Mouse (Mus musculus): Measurements from ENCODE around the gene Zfp658. TPM values are rescaled to one million over a fixed set of nuclear protein-coding genes. Genes with fewer than 3 reads are reported as not detected.

Gene Zfp658
- total and polyA plus RNA-seq, 3 experiments: 0.25 to 1.2 (median 1.1) TPM

- Histone ChIP-seq H3K4me3 (ENCODE audit: low read depth, low read length) (no peak overlapping the region), H3K4me1 (ENCODE audit: insufficient read depth, low read depth, low read length) (peaks cover 12% of the 10 kb centered on the region), H3K27me3 (ENCODE audit: insufficient read depth, low read length) (no peaks in the 10 kb centered on the region), H3K9me3 (replicated peaks) (no peaks in the 10 kb centered on the region), H3K36me3 (replicated peaks) (peaks cover 13% of the 10 kb centered on the region)
- TF ChIP-seq POLR2AphosphoS5 (IDR thresholded peaks at IDR 0.05; ENCODE audit: insufficient replicate concordance, low read depth, low read length) (no peak), TAL1 (conservative IDR thresholded peaks at IDR 0.05; ENCODE audit: low read depth, low read length) (no peak), GATA1 (IDR thresholded peaks at IDR 0.05; ENCODE audit: borderline replicate concordance, low read length) (no peak), GATA2 (IDR thresholded peaks at IDR 0.05; ENCODE audit: borderline replicate concordance, low read depth, low read length) (no peak), CTCF (IDR thresholded peaks at IDR 0.05; ENCODE audit: low read depth, low read length) (no peak)
- ATAC-seq (ENCODE audit: extremely low read depth, insufficient number of reproducible peaks, low FRiP score, poor library complexity, severe bottlenecking): no peak
- no peak for DNase-seq (ENCODE audit: low spot score)
Observed at GRCm38 (mm10) chr7:43563300-43563699, 1.2 kb downstream of the Zfp658 start.

GRCm38 (mm10) chr7:43571216-43571615 is 9.2 kb downstream of the Zfp658 start:
- no peak for DNase-seq (ENCODE audit: low spot score)
- ATAC-seq (ENCODE audit: extremely low read depth, insufficient number of reproducible peaks, low FRiP score, poor library complexity, severe bottlenecking): no peak
- no peaks in the 10 kb centered on the region for H3K9me3 ChIP-seq (replicated peaks)
- H3K4me1 ChIP-seq (ENCODE audit: insufficient read depth, low read depth, low read length): no peaks in the 10 kb centered on the region
- H3K36me3 ChIP-seq (replicated peaks): peaks cover 33% of the 10 kb centered on the region
- no peak for TF ChIP-seq TAL1 (conservative IDR thresholded peaks at IDR 0.05; ENCODE audit: low read depth, low read length)
- no peak for TF ChIP-seq GATA2 (IDR thresholded peaks at IDR 0.05; ENCODE audit: borderline replicate concordance, low read depth, low read length)
- TF ChIP-seq CTCF (IDR thresholded peaks at IDR 0.05; ENCODE audit: low read depth, low read length): no peak
- TF ChIP-seq GATA1 (IDR thresholded peaks at IDR 0.05; ENCODE audit: borderline replicate concordance, low read length): no peak
- no peak for TF ChIP-seq POLR2AphosphoS5 (IDR thresholded peaks at IDR 0.05; ENCODE audit: insufficient replicate concordance, low read depth, low read length)
- H3K4me3 ChIP-seq (ENCODE audit: low read depth, low read length): no peak overlapping the region
- no peaks in the 10 kb centered on the region for H3K27me3 ChIP-seq (ENCODE audit: insufficient read depth, low read length)

GRCm38 (mm10) chr7:43579440-43580171 is 17.6 kb downstream of the Zfp658 start, which contains the start of gene Zfp719:
TSS of gene Zfp719 (plus strand) at chr7:43579610.
- ATAC-seq (ENCODE audit: extremely low read depth, insufficient number of reproducible peaks, low FRiP score, poor library complexity, severe bottlenecking) (peak; percentile 90), DNase-seq (ENCODE audit: low spot score) (peak; percentile 40)

DNA sequence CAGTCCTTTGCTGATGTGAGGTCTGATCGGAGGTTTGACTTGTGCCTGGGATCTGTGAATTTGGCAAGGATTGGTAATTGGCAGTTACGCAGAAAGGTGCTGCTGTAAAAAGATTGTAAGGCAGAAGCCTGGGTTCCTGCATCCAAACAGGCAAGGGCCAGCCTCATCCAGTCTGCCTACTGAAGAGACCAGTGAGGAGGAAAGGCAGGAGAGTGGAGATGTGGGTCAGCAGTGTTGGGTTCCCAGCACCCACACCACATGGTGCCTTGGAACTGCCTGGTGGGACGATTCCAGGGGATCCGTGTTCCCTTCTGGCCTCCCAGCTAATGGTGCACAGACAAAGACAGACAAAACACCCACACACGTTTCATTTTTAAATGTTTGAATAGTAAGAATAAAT is 18.5 kb downstream of the Zfp658 start:
- H3K36me3 ChIP-seq (replicated peaks): peaks cover 20% of the 10 kb centered on the region
- TF ChIP-seq CTCF (IDR thresholded peaks at IDR 0.05; ENCODE audit: low read depth, low read length) (no peak), TAL1 (conservative IDR thresholded peaks at IDR 0.05; ENCODE audit: low read depth, low read length) (no peak), POLR2AphosphoS5 (IDR thresholded peaks at IDR 0.05; ENCODE audit: insufficient replicate concordance, low read depth, low read length) (no peak), GATA1 (IDR thresholded peaks at IDR 0.05; ENCODE audit: borderline replicate concordance, low read length) (no peak), GATA2 (IDR thresholded peaks at IDR 0.05; ENCODE audit: borderline replicate concordance, low read depth, low read length) (no peak)
- H3K27me3 ChIP-seq (ENCODE audit: insufficient read depth, low read length): no peaks in the 10 kb centered on the region
- H3K4me1 ChIP-seq (ENCODE audit: insufficient read depth, low read depth, low read length): peaks cover 10% of the 10 kb centered on the region
- peak overlapping the region; percentile 57; the same call in 1 of the 2 replicates for H3K4me3 ChIP-seq (ENCODE audit: low read depth, low read length)
- no peaks in the 10 kb centered on the region for H3K9me3 ChIP-seq (replicated peaks)
- DNase-seq (ENCODE audit: low spot score) (no peak), ATAC-seq (ENCODE audit: extremely low read depth, insufficient number of reproducible peaks, low FRiP score, poor library complexity, severe bottlenecking) (no peak)

More at GRCm38 (mm10) chr7:43579440-43580171, 17.6 kb downstream of the Zfp658 start, which contains the start of gene Zfp719:
- no peak for TF ChIP-seq GATA1 (IDR thresholded peaks at IDR 0.05; ENCODE audit: borderline replicate concordance, low read length)
- TF ChIP-seq CTCF (IDR thresholded peaks at IDR 0.05; ENCODE audit: low read depth, low read length): no peak
- TF ChIP-seq POLR2AphosphoS5 (IDR thresholded peaks at IDR 0.05; ENCODE audit: insufficient replicate concordance, low read depth, low read length): no peak
- TF ChIP-seq TAL1 (conservative IDR thresholded peaks at IDR 0.05; ENCODE audit: low read depth, low read length): no peak
- no peak for TF ChIP-seq GATA2 (IDR thresholded peaks at IDR 0.05; ENCODE audit: borderline replicate concordance, low read depth, low read length)
- Histone ChIP-seq H3K4me1 (ENCODE audit: insufficient read depth, low read depth, low read length) (peaks cover 10% of the 10 kb centered on the region), H3K36me3 (replicated peaks) (peaks cover 13% of the 10 kb centered on the region), H3K4me3 (ENCODE audit: low read depth, low read length) (peak within 1 kb of the TSS; percentile 74), H3K9me3 (replicated peaks) (no peaks in the 10 kb centered on the region), H3K27me3 (ENCODE audit: insufficient read depth, low read length) (no peaks in the 10 kb centered on the region)

- DNase-seq (ENCODE audit: low spot score) (no peak), ATAC-seq (ENCODE audit: extremely low read depth, insufficient number of reproducible peaks, low FRiP score, poor library complexity, severe bottlenecking) (no peak)
- Histone ChIP-seq H3K36me3 (replicated peaks) (peaks cover 54% of the 10 kb centered on the region), H3K4me1 (ENCODE audit: insufficient read depth, low read depth, low read length) (peaks cover 10% of the 10 kb centered on the region), H3K9me3 (replicated peaks) (no peaks in the 10 kb centered on the region), H3K4me3 (ENCODE audit: low read depth, low read length) (no peak overlapping the region), H3K27me3 (ENCODE audit: insufficient read depth, low read length) (no peaks in the 10 kb centered on the region)
- TF ChIP-seq CTCF (IDR thresholded peaks at IDR 0.05; ENCODE audit: low read depth, low read length): 0 out of 2 replicates have a peak, but pooled peaks have one; percentile 5
- TF ChIP-seq GATA2 (IDR thresholded peaks at IDR 0.05; ENCODE audit: borderline replicate concordance, low read depth, low read length): no peak
- TF ChIP-seq POLR2AphosphoS5 (IDR thresholded peaks at IDR 0.05; ENCODE audit: insufficient replicate concordance, low read depth, low read length): no peak
Observed at GRCm38 (mm10) chr7:43584790-43585189, 22.7 kb downstream of the Zfp658 start.

- Histone ChIP-seq H3K27me3 (ENCODE audit: insufficient read depth, low read length) (peaks cover 2% of the 10 kb centered on the region; the same call in 1 of the 2 replicates), H3K36me3 (replicated peaks) (no peaks in the 10 kb centered on the region), H3K4me1 (ENCODE audit: insufficient read depth, low read depth, low read length) (no peaks in the 10 kb centered on the region), H3K9me3 (replicated peaks) (no peaks in the 10 kb centered on the region), H3K4me3 (ENCODE audit: low read depth, low read length) (no peak overlapping the region)
- no peak for DNase-seq (ENCODE audit: low spot score)
- TF ChIP-seq TAL1 (conservative IDR thresholded peaks at IDR 0.05; ENCODE audit: low read depth, low read length): no peak
- no peak for ATAC-seq (ENCODE audit: extremely low read depth, insufficient number of reproducible peaks, low FRiP score, poor library complexity, severe bottlenecking)
Observed at GRCm38 (mm10) chr7:43601884-43602283, 39.8 kb downstream of the Zfp658 start.
